Mouse (Mus musculus) frontal cortex, postnatal 14 days (tissue): ENCODE data around the gene 1500015O10Rik.

Source experiments
- DNase-seq, 2 experiments: peaks; one replicate each; pipeline ENCODE4 v3.0.0; 2022; ENCODE audit warnings: low spot score in 2 of 2

The 1500015O10Rik gene

DNA sequence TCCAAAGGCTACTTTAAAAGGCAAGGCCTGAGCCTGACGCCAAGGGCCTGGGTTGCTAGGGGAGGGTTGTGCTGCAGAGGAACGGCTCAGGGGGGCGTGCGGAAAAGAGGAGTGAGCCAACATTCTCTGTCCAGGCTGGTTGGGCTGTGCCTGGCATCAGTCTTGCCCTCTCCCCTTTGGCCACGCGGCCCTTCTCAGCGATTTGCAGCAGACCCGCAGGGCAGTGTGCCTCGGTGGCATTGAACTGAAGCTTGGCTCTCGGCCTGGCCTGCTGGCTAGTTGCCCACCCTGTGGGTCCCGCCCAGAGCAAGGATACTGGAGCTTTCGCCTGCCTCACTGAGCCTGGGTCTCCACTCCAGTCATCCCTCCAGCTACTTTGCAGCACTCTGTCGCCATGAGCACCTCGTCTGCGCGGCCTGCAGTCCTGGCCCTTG is at the start of gene 1500015O10Rik:
TSS of gene 1500015O10Rik (plus strand) at position 112 of the 434 bp plus-strand sequence.
- DNase-seq = peak; percentile 60 to 63

DNA sequence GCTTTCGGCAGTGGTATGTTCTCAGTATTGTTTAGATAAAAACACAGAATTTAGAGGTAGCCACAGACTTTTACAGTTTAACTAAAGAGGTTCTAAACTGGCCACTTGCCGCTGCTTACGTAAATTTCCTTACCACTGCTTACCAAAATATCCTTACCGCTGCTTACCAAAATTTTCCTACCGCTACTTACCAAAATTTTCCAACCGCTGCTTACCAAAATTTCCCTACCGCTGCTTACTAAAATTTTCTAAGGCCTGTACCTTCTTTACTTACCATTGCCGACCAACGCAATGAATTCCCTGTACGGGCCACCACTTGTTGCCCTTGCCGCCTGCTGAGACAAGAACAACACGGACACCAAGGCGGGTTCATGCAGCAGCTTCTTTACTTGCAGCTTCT is 40.4 kb upstream of the 1500015O10Rik start:
- no peak for DNase-seq

DNA sequence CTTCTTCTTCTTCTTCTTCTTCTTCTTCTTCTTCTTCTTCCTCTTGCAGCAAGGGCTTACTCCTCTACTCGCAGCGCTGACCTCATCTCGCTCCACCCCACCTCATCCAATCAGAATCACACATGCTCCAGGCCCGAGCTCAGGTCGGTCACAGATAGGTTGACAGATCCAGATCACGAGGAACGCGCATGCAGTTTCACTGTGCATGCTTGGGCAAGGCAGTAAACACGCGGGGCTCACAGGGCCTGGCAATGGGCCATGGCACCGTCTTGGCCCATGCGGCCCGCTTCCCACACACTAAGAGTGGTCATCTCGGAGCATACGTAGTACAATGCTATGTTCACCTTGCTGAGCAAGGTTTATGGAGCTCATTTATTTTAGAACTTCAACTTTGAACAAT is 39.9 kb upstream of the 1500015O10Rik start:
- no peak for DNase-seq

DNA sequence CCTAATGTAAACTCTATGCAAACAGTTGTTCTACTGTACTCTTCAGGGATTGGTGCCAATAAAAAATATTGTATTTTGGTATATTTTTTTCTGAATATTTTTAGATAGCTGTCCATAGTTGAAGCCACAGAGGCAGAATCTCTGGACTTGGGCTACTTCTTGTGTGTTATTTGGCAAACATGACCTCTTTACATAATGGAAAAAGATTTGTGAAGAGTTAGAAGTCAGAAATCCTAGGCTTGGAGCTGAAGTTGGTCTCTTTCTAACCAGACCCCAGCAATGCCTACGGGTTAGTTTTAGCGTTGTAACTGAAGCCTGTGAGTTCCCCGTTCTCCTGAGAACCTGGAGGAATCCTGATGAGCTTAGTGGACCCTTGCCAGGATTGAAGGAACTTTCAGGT is 36.3 kb upstream of the 1500015O10Rik start:
- DNase-seq = no peak

DNA sequence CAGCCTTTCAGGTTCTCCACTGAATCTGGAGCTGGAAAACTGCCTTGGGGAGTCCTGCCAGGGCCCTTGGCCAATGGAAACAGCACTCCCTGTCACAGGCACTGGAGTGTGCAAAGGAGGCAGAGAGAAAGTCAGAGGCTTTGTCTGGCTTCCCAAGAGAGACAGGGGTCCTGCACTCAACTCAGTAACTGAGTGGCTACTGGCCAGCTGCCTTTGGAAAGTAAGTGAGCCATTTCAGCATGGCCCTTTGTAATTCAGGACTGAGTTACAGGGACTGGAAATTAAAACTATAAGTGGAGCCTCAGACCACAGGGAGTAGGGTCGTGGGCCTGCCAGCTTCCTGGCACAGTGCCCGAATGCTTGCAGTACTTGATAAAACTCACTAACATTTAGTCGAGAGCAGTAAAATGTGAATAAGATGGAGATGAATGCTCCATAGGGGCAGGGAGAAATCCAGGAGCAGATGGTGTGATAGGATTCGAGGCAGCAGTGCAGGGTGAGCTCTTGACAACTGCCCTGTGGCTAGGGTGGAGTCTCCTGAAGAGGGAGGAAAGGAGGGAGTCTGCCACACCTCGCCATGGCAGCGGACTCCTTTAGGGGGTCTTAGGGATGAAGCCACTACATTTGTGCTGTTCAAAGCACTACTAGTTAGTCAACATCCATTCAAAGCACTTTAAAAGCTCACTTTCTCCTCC is 35.4 kb upstream of the 1500015O10Rik start:
- peak; percentile 64 to 74 for DNase-seq

DNA sequence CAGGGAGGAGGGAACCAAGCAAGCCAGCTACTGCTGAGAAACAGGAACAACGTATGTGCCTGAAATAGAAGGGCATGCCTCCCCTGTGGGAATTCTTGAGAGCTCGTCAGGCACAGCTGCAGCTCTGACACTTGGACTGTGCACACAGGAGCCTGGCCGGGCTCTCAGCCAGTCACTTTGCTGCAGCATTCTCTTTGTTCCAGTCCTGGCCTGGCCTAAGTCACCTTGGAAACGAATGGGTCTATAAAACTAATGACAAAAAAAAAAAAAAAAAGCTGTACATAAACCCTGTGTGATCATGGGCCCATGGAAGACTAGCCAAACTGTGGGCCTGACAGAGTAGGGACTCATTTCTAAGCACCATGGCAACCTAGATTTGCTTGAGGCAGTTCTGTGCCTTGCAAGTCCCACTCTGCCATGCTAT is 31.8 kb upstream of the 1500015O10Rik start:
- DNase-seq = peak in 1 of 2 experiments; percentile 20

DNA sequence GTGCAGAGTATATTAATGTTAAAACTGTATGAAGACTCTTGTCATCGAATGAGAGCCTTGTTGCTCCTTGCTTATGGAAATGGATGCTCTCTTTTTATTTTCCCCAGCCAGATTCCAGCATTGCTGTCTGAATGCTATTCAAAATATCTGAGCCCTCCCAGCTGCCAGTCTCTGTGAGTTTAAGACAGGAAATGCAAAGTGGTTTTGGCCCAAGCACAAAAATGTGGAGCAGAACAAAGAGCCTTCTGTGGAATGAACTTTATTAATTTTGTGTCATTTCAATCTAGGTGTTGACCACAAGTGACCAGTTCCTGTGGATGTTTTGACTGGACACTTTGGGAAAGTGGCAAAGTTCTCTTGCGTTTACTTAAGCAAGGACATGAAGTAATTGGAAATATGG is 15.6 kb upstream of the 1500015O10Rik start:
- DNase-seq = no peak

DNA sequence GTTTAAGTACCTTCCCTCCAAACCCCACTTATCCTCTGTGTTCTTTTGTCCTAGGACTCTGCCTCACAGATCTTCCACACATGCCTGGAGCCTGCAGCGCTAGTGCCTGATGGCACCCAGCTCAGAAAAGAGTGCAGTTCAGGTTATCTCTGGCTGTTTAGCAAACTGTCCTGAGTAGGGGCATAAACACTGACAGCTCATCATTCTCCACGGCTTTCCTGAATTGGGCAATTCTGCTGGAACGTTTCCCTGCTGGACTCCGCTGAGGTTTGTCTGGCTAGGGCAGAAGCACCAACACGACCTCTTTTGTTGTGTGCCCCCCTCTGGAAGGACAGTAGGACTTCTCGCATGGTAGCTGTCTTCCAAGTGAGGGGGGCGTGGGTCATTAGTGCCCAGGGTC is 12.4 kb upstream of the 1500015O10Rik start:
- no peak for DNase-seq

DNA sequence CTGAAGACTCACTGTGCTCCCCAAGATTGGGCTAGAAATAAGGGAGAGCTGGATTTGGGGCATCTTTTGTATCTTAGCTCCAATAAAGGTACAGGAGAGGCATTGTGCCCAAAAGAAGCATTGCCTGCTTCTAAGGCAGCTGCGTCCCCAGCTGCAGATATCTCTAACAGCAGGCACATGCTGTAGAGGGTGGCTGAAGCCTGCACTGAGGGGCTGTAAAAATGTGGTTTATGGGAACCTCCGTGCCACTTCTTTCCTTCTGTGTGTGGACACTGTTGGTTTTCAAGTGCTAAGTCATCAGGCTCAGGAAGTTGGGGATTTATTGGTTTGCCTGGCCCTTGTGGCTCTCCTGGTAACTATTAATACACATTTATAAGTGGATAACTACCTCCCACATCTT is 11.6 kb upstream of the 1500015O10Rik start:
- DNase-seq = no peak

DNA sequence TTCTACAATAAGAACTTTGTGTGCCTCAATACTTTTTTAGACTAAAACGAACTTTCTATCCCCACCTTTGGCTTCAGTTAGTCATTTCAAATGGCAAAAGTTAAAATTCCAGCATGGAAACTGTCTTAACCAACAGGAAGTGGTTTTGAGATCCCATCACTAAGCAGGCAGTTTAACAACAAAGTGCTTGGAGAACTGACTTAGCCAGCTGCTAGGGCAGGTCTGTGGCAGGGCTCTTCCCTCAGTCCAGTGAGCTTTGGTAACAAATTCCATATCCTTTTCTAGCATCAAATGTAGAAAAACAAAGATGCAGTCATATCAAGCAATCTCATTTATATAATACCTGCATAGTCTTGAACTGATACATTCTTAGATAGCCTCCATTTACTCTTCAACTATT is 7.9 kb upstream of the 1500015O10Rik start:
- no peak for DNase-seq

DNA sequence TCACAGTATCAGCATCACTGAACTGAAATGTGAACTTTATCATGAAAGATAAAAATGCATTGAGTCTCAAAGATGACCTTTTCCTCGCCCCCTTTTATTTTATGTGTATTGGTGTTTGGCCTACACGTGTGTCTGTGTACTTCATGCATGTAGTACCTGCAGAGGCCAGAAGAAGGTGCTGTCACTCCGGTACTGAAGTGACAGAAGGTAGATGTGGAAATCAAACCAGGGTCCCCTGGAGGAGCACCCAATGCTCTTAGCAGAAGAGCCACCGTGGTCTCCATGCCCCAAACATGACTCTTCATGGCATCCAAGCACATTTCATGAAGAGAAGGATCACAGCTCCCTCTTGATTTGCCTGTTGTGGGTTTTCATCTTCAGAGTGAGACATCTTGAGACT is 1.7 kb downstream of the 1500015O10Rik start:
- DNase-seq = no peak

DNA sequence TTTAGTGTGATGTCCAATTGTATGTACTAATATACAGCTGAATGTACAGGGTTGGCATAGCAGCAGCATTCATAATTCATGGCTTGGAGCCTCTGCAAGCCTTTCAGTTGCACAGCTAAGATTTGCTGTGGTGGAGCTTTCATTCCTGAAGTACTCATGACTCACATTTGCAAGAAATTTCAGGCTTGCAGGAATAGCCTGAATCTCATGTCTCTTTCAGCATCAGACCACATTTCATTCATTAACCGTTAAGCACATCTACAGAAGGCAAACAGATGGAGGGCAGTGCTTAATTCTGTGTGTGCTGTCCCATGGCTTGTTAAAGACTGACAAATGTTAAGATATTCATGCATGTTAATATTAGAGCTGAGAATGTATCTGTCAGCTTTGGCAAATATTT is 2.3 kb downstream of the 1500015O10Rik start:
- no peak for DNase-seq

DNA sequence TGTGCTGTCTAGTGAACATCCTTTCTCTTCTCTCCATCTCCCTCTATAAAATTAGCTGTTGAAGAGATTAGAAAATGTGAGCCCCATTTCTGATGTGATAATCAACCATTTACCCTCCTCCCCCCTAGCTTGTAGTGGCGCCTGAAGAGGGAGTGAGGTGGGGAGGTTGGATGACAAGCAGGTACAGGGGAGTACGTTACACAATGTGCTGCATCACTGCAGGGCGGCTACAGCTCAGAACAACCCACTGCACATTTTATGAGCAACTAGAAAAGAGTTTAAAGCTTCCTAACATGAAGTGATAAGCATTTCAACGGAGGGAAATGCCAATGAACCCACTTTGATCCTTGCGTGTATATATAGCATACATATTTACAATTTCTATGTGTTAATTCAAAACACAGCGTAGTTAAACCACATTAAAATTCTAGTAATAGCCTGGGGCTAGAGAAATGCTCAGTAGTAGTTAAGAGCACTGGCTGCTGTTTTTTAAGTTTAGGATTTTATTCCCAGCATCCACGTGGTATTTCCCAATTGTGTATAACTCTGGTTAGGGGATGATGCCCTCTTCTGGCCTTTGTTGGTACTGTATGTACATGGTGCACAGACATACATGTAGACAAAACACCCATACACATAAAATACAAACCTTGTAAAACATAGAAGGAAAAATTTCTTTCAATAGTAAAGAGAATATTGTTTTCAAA is 7.6 kb downstream of the 1500015O10Rik start:
- peak in 1 of 2 experiments; percentile 58 for DNase-seq

DNA sequence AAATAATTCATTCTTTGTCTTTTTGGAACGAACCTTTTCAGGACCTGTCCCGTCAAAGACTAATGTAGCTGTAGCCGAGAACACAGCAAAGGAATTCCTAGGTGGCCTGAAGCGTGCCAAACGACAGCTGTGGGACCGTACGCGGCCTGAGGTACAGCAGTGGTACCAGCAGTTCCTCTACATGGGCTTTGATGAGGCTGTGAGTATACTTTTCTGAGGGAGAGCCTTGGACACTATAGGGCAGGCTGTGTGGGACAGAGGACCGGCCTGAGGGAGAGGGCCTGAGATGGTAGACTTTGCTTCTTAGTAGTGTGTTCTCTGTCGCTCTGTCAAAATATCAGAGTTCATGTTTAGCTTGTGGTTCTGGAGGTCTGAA is 8.1 kb downstream of the 1500015O10Rik start:
- no peak for DNase-seq

DNA sequence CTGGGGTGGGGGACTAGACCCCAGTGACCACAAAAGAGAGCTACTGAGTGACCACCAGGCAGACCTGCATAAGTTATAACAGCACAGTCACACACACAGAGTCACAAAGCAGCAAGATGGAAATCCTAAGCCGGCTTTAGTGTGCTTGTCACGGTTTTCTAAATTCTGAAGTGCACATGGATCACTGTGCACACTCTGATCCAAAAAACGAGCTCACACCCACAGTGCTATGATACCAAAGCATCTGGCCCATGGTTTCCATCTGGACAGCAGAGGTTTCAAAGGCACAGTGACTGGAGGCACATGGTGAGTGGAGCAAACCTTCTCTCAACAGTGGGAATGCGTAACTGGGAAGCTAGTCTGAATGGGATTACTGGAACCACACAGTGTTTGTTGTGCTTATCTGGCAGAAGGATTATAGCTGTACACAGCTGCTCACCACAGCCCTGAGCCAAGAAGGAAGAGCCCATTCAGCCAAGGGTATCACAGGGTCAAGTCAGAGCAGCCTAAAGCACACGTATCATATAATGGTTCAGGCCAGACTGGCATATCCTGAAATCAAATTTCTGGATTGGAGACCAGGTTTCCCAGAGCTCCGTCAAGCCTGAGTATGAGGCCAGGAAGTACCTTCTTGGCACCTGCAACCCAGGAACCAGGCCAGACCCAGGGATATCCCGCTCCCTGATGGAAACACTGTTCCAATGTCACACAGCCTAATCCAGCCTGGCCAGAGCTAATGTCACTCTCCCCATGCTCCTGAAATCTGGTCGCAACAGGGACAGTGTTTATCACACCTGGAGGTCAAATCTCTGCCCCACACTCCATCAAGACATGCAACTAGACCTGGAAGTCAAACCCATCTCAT is 24.3 kb downstream of the 1500015O10Rik start:
- DNase-seq = no peak

DNA sequence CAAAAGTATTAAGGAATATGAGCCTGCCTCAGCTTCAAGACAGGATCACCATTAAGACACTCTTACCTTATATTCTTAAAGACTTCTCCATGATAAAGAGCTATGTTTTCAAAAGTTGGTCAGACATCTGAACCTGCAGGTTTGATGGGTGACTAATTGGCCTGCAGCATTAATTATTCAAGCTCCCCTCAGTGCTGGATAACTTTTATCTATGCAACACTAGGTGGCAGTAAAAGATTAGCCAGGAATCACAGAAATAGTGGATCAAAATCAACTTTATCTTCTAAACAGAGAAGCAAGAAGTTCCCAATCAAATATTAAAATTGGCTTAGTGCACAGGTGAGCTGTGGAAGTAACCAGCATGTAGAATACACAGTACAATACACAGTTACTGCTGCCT is 29.7 kb downstream of the 1500015O10Rik start:
- no peak for DNase-seq

DNA sequence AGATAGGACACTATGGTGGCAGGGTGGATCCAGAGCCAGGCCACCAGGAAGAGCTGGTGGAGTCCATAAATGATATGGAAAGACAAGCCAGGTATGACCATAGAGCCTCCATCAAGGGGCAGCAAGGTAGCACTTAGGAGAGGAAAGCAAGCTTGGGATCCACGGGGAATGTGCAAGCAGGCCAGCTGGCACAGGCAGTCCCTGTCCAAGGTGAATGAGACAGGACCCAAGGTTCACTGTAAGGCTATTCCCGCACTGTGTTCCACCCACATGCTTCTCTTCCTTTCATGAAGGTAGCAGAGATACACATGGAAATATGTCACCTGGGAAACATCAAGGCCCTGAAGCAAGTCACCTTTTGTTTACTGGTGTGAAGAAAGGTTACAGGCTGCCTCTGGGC is 34.1 kb downstream of the 1500015O10Rik start:
- DNase-seq = no peak

DNA sequence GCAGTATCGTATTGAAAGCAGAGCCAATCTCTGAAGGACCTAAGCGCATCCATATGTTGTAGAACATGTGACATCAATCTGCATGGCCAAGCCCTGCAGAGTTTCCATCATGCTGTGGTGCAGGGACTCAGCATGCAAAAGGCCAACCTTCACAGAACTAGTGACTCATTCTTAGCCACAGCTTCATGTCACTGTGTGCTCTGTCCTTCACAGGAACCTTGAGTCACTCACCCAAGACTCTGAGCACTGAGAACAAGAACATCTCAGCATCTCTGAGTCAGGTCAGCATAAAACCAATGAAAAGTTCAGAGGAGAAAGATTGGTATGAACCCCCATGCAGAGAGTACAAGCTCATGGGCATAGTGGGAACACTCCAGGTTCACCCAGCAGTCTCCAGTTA is 35.9 kb downstream of the 1500015O10Rik start:
- no peak for DNase-seq

DNA sequence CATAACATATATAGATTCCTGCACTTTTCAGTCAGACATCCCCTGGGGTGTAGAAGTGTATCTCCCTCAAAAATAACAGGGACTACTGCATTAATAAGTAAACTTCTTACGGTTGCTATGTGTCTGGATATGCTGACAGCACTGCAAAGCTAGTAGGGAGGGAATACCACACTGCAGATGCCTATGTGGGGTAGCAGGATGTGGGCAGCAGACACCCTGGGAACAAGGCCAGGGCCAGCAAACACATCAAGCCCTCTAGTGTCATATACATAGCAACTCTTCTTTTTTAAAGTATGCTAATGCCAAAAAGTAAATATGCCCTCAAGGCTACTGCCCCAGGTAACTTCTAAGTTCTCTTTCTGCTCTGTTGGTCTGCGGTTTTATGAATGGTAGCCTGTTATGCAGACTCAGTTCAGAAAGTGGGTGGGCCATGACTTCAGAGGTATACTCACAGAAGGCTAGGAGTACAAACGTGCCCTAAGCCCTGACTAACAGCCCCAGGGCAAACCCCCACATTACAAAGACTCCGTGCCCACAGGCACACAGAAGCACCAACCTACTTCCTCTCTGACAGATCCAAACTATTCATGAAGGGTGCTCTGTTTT is 38.1 kb downstream of the 1500015O10Rik start:
- DNase-seq = no peak

DNA sequence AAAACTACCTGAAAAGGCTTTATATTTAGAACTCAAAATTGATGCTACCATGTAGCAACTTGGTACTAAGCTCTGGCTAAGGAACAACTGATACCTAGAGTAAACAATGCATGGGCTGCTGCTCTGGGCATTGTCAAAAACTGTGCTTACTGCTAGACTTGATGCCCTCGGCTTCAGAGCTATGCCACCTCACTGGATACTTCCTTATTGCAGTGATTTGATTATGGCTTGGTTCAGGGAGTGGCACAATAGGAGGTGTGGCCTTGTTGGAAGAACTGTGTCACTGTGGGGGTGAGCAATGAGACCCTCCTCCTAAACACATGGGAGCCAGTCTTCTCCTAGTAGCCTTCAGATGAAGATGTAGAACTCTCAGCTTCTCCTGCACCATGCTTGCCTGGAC is 38.9 kb downstream of the 1500015O10Rik start:
- no peak for DNase-seq

DNA sequence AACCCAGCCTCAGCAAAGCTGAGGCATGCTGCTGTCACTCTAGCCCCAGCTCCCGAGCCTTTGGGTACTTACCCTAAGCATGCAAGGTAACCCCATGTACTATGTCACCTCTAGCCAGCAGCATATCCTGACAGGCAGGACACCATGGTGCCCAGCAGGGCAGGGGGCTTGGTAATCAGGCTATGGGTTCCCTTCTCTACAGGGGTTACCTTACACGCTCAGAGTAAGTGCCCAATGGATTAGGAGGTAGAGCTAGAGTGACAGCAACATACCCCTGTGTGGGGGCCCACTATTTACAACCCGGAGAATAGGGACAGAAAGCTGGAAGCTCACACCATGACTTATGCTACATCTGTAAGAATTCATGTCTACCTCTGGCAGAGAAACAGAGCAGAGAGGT is 39.6 kb downstream of the 1500015O10Rik start:
- DNase-seq = no peak

DNA sequence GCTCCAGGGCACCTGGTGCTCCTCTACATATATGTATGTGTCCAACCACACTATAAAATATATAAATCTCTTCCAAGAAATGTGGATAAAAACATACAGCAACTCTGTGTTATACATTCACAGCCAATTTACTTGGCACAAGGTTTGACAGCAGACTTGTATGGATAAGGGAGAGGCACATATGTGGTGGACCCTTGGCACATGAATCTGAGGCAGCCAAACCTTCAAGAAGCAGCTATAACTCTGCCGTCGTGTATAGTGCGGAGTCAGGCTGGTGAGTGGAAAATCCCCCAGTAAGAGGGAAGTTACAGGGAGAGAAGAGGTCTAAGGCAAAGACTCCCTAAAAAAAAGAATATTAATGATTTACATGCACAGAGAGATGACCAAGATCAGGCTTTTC is 42.3 kb downstream of the 1500015O10Rik start:
- DNase-seq = no peak
